Mouse (Mus musculus) inflammation-experienced regulatory T-cells, adult 16 weeks (primary cell): ENCODE measurements around the gene Gm11554. TPM values are rescaled to one million over a fixed set of nuclear protein-coding genes. Genes with fewer than 3 reads are reported as not detected.

Source experiments
- polyA plus RNA-seq: library from polyadenylated mRNA; unstranded; fragments of 100-300 nt; shearing (Covaris generic); gene quantifications from one replicate; pipeline ENCODE4 v1.2.1, GENCODE M21; 2017

Gm11554 gene
- polyA plus RNA-seq, result not detected

GRCm38 (mm10) chr11:99804346-99804745, at the start of gene Gm11554:
Gene Gm11554 (minus strand): TSS chr11:99804446.

DNA sequence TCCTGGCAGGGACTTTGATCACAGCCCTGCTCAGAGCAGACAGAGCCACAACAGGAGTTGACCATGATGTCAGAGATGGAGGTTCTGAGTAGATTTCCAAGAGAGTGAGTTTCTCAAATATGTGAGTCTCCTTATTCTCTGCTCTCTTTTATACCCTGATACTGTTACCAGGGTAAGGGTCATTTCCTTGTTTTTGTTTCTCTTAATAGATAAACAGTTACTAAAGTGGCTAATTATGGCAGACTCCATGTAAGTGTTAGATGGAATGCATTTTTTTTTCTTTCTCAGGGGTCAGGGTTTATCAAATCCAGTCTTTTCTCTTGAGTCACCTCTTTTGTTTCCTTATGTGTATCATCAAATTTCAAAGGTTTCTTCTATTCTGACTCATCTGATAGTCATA, 47.3 kb upstream of the Gm11554 start, which contains the start of gene Krtap4-16:
Krtap4-16 (minus strand) TSS at position 101 of the 400 bp plus-strand sequence.

DNA sequence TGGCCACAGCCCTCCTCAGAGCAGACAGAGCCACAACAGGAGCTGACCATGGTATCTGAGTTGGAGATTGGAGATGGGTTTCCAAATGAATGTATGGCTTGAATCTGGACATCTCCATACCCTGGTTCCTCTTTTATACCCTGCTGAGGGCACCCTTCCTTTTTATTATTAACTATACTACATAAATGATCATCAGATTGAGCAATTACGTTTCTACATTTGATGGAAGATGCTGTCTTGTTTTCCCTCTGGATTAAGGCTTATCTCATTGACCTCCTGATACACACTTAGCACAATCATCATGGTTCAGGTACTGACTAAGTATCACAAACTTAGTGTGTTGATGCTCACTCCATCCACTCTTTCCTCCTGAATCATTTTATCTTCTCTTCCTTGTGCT, 33.7 kb upstream of the Gm11554 start, which contains the start of gene 2300003K06Rik:
2300003K06Rik (minus strand) TSS at position 101 of the 400 bp plus-strand sequence.

GRCm38 (mm10) chr11:99815566-99815965, 11.3 kb upstream of the Gm11554 start, which contains the start of gene Gm11564:
Gene Gm11564 (minus strand): TSS chr11:99815666.

DNA sequence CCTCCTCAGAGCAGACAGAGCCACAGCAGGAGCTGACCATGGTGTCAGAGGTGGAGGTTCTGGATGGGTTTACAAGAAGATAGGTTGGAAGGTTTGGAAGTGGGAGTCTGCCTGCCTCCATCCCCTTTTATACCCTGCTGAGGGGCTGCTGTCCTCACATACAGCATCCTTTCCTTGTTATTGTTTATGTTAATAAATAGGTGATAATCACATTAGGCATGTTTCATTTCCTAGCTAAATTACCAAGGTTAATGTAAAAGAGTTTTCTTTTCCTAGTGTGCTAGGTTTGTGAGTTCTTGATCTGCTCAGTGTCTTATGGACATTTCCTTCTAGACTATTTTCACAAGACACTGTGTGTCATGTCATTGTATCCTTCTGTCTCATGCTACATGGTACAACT, 5.5 kb upstream of the Gm11554 start, which contains the start of gene Krtap4-13:
Krtap4-13 (minus strand) TSS at position 101 of the 400 bp plus-strand sequence.

DNA sequence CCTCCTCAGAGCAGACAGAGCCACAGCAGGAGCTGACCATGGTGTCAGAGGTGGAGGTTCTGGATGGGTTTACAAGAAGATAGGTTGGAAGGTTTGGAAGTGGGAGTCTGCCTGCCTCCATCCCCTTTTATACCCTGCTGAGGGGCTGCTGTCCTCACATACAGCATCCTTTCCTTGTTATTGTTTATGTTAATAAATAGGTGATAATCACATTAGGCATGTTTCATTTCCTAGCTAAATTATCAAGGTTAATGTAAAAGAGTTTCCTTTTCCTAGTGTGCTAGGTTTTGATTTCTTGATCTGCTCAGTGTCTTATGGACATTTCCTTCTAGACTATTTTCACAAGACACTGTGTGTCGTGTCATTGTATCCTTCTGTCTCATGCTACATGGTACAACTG, 5.4 kb downstream of the Gm11554 start, which contains the start of gene Gm11569:
Gm11569 (minus strand) TSS at position 101 of the 400 bp plus-strand sequence.

DNA sequence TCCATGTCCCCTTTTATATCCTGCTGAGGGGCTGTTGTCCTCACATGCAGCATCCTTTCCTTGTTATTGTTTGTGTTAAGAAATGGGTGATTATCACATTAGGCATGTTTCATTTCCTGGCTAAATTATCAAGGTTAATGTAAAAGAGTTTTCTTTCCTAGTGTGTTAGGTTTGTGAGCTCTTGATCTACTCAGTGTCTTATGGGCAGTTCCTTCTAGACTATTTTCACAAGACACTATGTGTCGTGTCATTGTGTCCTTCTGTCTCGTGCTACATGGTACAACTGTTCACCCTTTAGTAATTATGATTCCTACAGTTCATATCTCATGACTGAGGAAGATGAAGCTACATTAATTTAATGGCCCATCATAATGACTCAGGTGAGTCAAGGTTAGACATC, 10.9 kb downstream of the Gm11554 start, which contains the start of gene Gm11596:
Gm11596 (minus strand) TSS at position 101 of the 400 bp plus-strand sequence.

GRCm38 (mm10) chr11:99784900-99785299, 19.3 kb downstream of the Gm11554 start, which contains the start of gene Krtap4-9:
Gene Krtap4-9 (plus strand): TSS chr11:99785200.

GRCm38 (mm10) chr11:99780604-99781003, 23.6 kb downstream of the Gm11554 start, which contains the start of gene Krtap4-8:
Gene Krtap4-8 (minus strand): TSS chr11:99780704.

GRCm38 (mm10) chr11:99772813-99773212, 31.4 kb downstream of the Gm11554 start, which contains the start of gene Gm11595:
Gene Gm11595 (minus strand): TSS chr11:99772913.

Other genes starting within 250 kb of the Gm11554 start
- not detected for gene Krtap3-2, start 247.6 kb downstream of the Gm11554 start, polyA plus RNA-seq
- gene Gm11939, start 245.0 kb downstream of the Gm11554 start, polyA plus RNA-seq, result not detected
- gene Krtap3-1, start 237.8 kb downstream of the Gm11554 start, polyA plus RNA-seq, result not detected
- gene Krtap1-5, start 223.4 kb downstream of the Gm11554 start, polyA plus RNA-seq, result not detected
- gene Krtap1-4, start 220.8 kb downstream of the Gm11554 start, polyA plus RNA-seq, result not detected
- not detected for gene Krtap1-3, start 213.1 kb downstream of the Gm11554 start, polyA plus RNA-seq
- not detected for gene Krtap9-3, start 206.3 kb downstream of the Gm11554 start, polyA plus RNA-seq
- not detected for gene Gm11938, start 201.1 kb downstream of the Gm11554 start, polyA plus RNA-seq
- gene Gm11937, start 194.3 kb downstream of the Gm11554 start, polyA plus RNA-seq, result not detected
- not detected for gene Krtap2-4, start 189.6 kb downstream of the Gm11554 start, polyA plus RNA-seq
- gene Gm11562, start 184.0 kb downstream of the Gm11554 start, polyA plus RNA-seq, result not detected
- gene Krtap4-1, start 176.2 kb downstream of the Gm11554 start, polyA plus RNA-seq, result not detected
- not detected for gene Krtap4-2, start 169.4 kb downstream of the Gm11554 start, polyA plus RNA-seq
- not detected for gene Krtap4-7, start 160.4 kb downstream of the Gm11554 start, polyA plus RNA-seq
- gene Gm11555, start 154.2 kb downstream of the Gm11554 start, polyA plus RNA-seq, result not detected
- gene Gm11563, start 145.5 kb downstream of the Gm11554 start, polyA plus RNA-seq, result not detected
- not detected for gene Krtap4-6, start 138.5 kb downstream of the Gm11554 start, polyA plus RNA-seq
- not detected for gene Gm14190, start 113.7 kb downstream of the Gm11554 start, polyA plus RNA-seq
- gene Gm14180, start 70.2 kb downstream of the Gm11554 start, polyA plus RNA-seq, result not detected
- not detected for gene Gm11595, start 31.5 kb downstream of the Gm11554 start, polyA plus RNA-seq
- not detected for gene Krtap4-8, start 23.7 kb downstream of the Gm11554 start, polyA plus RNA-seq
- gene Krtap4-9, start 19.2 kb downstream of the Gm11554 start, polyA plus RNA-seq, result not detected
- gene Gm11596, start 11.0 kb downstream of the Gm11554 start, polyA plus RNA-seq, result not detected
- gene Gm11569, start 5.5 kb downstream of the Gm11554 start, polyA plus RNA-seq, result not detected
- gene Krtap4-13, start 5.4 kb upstream of the Gm11554 start, polyA plus RNA-seq, result not detected
- gene Gm11564, start 11.2 kb upstream of the Gm11554 start, polyA plus RNA-seq, result not detected
- not detected for gene 2300003K06Rik, start 33.6 kb upstream of the Gm11554 start, polyA plus RNA-seq
- not detected for gene Krtap4-16, start 47.2 kb upstream of the Gm11554 start, polyA plus RNA-seq
- not detected for gene Gm11568, start 53.5 kb upstream of the Gm11554 start, polyA plus RNA-seq
- not detected for gene Gm11559, start 60.0 kb upstream of the Gm11554 start, polyA plus RNA-seq
- not detected for gene Krtap9-1, start 68.9 kb upstream of the Gm11554 start, polyA plus RNA-seq
- gene Gm11567, start 74.7 kb upstream of the Gm11554 start, polyA plus RNA-seq, result not detected
- not detected for gene Krtap31-1, start 103.5 kb upstream of the Gm11554 start, polyA plus RNA-seq
- gene Gm11565, start 110.3 kb upstream of the Gm11554 start, polyA plus RNA-seq, result not detected
- not detected for gene Krtap31-2, start 131.8 kb upstream of the Gm11554 start, polyA plus RNA-seq
- gene Krtap9-5, start 144.0 kb upstream of the Gm11554 start, polyA plus RNA-seq, result not detected
- not detected for gene Krtap29-1, start 174.6 kb upstream of the Gm11554 start, polyA plus RNA-seq
- gene Krtap16-1, start 182.2 kb upstream of the Gm11554 start, polyA plus RNA-seq, result not detected
- gene Krtap17-1, start 189.5 kb upstream of the Gm11554 start, polyA plus RNA-seq, result not detected
- not detected for gene Krt33a, start 211.8 kb upstream of the Gm11554 start, polyA plus RNA-seq
- gene Krt33b, start 225.4 kb upstream of the Gm11554 start, polyA plus RNA-seq, result not detected
- not detected for gene Krt34, start 237.1 kb upstream of the Gm11554 start, polyA plus RNA-seq
- not detected for gene Krt31, start 246.1 kb upstream of the Gm11554 start, polyA plus RNA-seq